Mouse (Mus musculus): ENCODE measurements around the gene Zfhx2.

- TF ChIP-seq ZNF384 (IDR thresholded peaks at IDR 0.05; ENCODE audit: low read depth, low read length) (no peak), HCFC1 (IDR thresholded peaks at IDR 0.05; ENCODE audit: borderline replicate concordance, insufficient read depth, low read length) (0 out of 2 replicates have a peak, but pooled peaks have one; percentile 41)
Observed at GRCm38 (mm10) chr14:55014991-55015766, 76.9 kb downstream of the Zfhx2 start, which contains the start of gene Ngdn.

All from ES-E14 (cell line).